Mouse (Mus musculus) myocyte (in vitro differentiated cells): ENCODE data around the gene Sobp. TPM values are rescaled to one million over a fixed set of nuclear protein-coding genes. Genes with fewer than 3 reads are reported as not detected.

Source experiments
- H3K27me3 ChIP-seq: one replicate; pipeline ENCODE4 v1.6.1; 2011; ENCODE audit not compliant: control insufficient read depth, insufficient read depth, insufficient read length
- H3K36me3 ChIP-seq: one replicate; pipeline ENCODE4 v1.6.1; 2011; ENCODE audit not compliant: control insufficient read depth, insufficient read depth
- H3K4me2 ChIP-seq: one replicate; pipeline ENCODE4 v1.6.1; 2011; ENCODE audit warnings: low read depth, control low read depth
- H3K4me3 ChIP-seq: one replicate; pipeline ENCODE4 v1.5.1; 2011; ENCODE audit warnings: mild to moderate bottlenecking, control low read depth, moderate library complexity
- H3K79me2 ChIP-seq: one replicate; pipeline ENCODE4 v1.6.1; 2011; ENCODE audit not compliant: control insufficient read depth, insufficient read depth
- H3ac ChIP-seq: one replicate; pipeline ENCODE4 v1.6.1; 2011; ENCODE audit not compliant: control insufficient read depth, insufficient read length
- CEBPB ChIP-seq: IDR thresholded peaks from 2 replicates; pipeline ENCODE4 v1.6.1; 2011; ENCODE audit warnings: mild to moderate bottlenecking, moderate library complexity; ENCODE audit not compliant: poor library complexity, insufficient read depth, severe bottlenecking
- E2F4 ChIP-seq: IDR thresholded peaks from one replicate; pipeline ENCODE4 v1.6.1; 2011; ENCODE audit warnings: mild to moderate bottlenecking, control low read depth, moderate library complexity; ENCODE audit not compliant: insufficient read depth
- MAX ChIP-seq: IDR thresholded peaks from one replicate; pipeline ENCODE4 v1.6.1; 2011; ENCODE audit warnings: low read depth, mild to moderate bottlenecking, control low read depth
- MYOD1 ChIP-seq, 3 experiments: IDR thresholded peaks; one replicate each; pipeline ENCODE4 v1.6.1; 2011; ENCODE audit warnings: control low read depth in 2 of 3, low read depth in 2 of 3, mild to moderate bottlenecking in 2 of 3, moderate library complexity in 1 of 3; ENCODE audit not compliant: insufficient read length in 2 of 3, control insufficient read depth in 1 of 3
- MYOG ChIP-seq, 3 experiments: IDR thresholded peaks; one replicate each; pipeline ENCODE4 v1.6.1; 2011; ENCODE audit warnings: control low read depth in 2 of 3, low read depth in 2 of 3, mild to moderate bottlenecking in 2 of 3; ENCODE audit not compliant: insufficient read length in 2 of 3, control insufficient read depth in 1 of 3, insufficient read depth in 1 of 3
- POLR2A ChIP-seq: IDR thresholded peaks from one replicate; pipeline ENCODE4 v1.6.1; 2011; ENCODE audit warnings: low read depth, mild to moderate bottlenecking, control low read depth, moderate library complexity; ENCODE audit not compliant: insufficient read length
- POLR2AphosphoS2 ChIP-seq: IDR thresholded peaks from one replicate; pipeline ENCODE4 v1.6.1; 2011; ENCODE audit warnings: low read depth, control low read depth; ENCODE audit not compliant: insufficient read length
- REST ChIP-seq: IDR thresholded peaks from one replicate; pipeline ENCODE4 v1.6.1; 2011; ENCODE audit warnings: mild to moderate bottlenecking, control low read depth, moderate library complexity; ENCODE audit not compliant: insufficient read depth, insufficient read length
- SRF ChIP-seq: IDR thresholded peaks from one replicate; pipeline ENCODE4 v1.6.1; 2011; ENCODE audit warnings: low read depth; ENCODE audit not compliant: control insufficient read depth, insufficient read length
- TCF12 ChIP-seq: IDR thresholded peaks from one replicate; pipeline ENCODE4 v1.6.1; 2011; ENCODE audit warnings: mild to moderate bottlenecking, control low read depth; ENCODE audit not compliant: poor library complexity, insufficient read depth, severe bottlenecking
- TCF3 ChIP-seq: IDR thresholded peaks from one replicate; pipeline ENCODE4 v1.6.1; 2011; ENCODE audit warnings: low read depth, control low read depth; ENCODE audit not compliant: insufficient read length
- USF1 ChIP-seq: IDR thresholded peaks from one replicate; pipeline ENCODE4 v1.6.1; 2011; ENCODE audit warnings: low read depth, mild to moderate bottlenecking, control low read depth, moderate library complexity
- polyA plus RNA-seq: library from polyadenylated mRNA; unstranded; fragments of >200 nt; fragmentation: generic; extraction: Trizol; gene quantifications from one replicate; pipeline ENCODE4 v1.2.1, GENCODE M21; 2012; ENCODE audit warnings: missing spikeins

Sobp gene
- polyA plus RNA-seq, 1 experiment: 3.2 TPM

DNA sequence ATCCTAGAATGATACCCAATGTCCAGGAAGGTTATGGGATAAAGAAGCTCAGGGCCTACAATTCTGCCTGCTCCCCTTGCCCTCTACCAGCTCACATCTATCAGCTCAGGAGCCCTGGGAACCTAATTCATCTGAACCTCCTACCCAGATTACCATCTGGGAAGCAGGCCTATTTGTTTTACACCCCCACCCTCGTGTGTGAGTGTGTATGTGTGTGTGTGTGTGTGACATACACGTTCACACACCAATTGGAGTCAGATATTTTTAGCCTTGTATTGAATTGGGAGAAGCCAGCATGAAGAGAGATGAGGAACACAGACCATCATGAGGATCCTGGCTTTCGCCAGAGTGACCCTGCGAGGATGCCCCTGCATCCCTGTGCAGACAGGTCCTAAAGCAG is 77.7 kb downstream of the Sobp start:
- Histone ChIP-seq H3K36me3 (no peaks in the 10 kb centered on the region), H3K79me2 (no peaks in the 10 kb centered on the region), H3K4me2 (no peak overlapping the region), H3K4me3 (no peak overlapping the region), H3ac (no peak overlapping the region), H3K27me3 (no peaks in the 10 kb centered on the region)
- TF ChIP-seq REST (no peak), POLR2AphosphoS2 (no peak), SRF (no peak), E2F4 (no peak), TCF3 (no peak), MAX (no peak), CEBPB (no peak), MYOG (IDR thresholded peaks at IDR 0.05; ENCODE audit: control insufficient read depth in 1 of 3, insufficient read depth in 1 of 3, insufficient read length in 2 of 3, low read depth in 2 of 3) (no peak), MYOD1 (IDR thresholded peaks at IDR 0.05; ENCODE audit: control insufficient read depth in 1 of 3, insufficient read length in 2 of 3, low read depth in 2 of 3) (no peak), USF1 (no peak), POLR2A (no peak), TCF12 (no peak)

DNA sequence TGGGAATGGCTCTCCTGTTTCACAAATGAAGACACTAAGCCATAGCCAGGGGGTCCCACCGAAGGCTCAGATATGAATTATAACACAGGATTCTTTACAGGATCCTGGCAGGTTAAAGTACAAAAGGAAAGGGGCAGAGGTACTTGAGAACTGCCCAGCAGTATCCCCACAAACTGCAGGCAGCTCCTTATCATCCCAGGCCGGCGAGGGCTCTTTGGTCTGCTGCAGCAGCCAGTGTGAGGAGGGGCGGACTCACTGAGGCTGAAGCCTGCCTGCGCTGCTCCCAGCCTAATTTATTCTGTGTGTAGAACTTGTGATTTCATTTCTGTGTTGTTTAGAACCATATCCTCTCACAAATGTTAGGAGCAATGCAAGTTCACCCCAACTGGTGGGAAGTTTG is 79.8 kb downstream of the Sobp start:
- Histone ChIP-seq H3K4me3 (no peak overlapping the region), H3K4me2 (no peak overlapping the region), H3K79me2 (no peaks in the 10 kb centered on the region), H3ac (no peak overlapping the region), H3K36me3 (no peaks in the 10 kb centered on the region), H3K27me3 (no peaks in the 10 kb centered on the region)
- TF ChIP-seq POLR2AphosphoS2: no peak
- no peak for TF ChIP-seq MYOG (IDR thresholded peaks at IDR 0.05; ENCODE audit: control insufficient read depth in 1 of 3, insufficient read depth in 1 of 3, insufficient read length in 2 of 3, low read depth in 2 of 3)
- no peak for TF ChIP-seq MAX
- no peak for TF ChIP-seq POLR2A
- no peak for TF ChIP-seq TCF3
- no peak for TF ChIP-seq MYOD1 (IDR thresholded peaks at IDR 0.05; ENCODE audit: control insufficient read depth in 1 of 3, insufficient read length in 2 of 3, low read depth in 2 of 3)
- TF ChIP-seq CEBPB: no peak
- TF ChIP-seq SRF: no peak
- no peak for TF ChIP-seq REST
- no peak for TF ChIP-seq E2F4
- TF ChIP-seq USF1: no peak

DNA sequence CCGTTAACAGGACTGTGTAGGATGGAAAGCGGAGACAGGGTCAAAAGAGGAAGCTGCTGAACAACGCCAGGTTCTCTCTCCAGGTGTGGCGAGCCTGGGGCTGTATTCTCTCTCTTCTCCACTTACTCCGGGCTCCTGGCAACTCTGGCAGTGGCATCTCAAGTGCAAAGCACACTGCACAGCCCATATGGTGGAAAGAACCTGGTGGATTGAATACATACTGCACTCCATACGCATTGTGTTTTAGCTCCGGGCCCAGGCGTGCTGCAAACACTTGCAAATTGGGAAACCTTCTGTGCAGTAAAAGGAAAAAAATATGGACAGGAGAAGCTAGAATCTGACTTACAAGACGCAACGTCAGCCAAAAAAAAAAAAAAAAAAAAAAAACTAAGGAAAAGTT is 80.9 kb downstream of the Sobp start:
- H3K79me2 ChIP-seq: no peaks in the 10 kb centered on the region
- TF ChIP-seq E2F4: no peak
- TF ChIP-seq MAX: no peak
- TF ChIP-seq TCF3: no peak
- no peak for TF ChIP-seq SRF
- TF ChIP-seq TCF12: no peak
- no peak for TF ChIP-seq CEBPB
- no peak for TF ChIP-seq MYOG (IDR thresholded peaks at IDR 0.05; ENCODE audit: control insufficient read depth in 1 of 3, insufficient read depth in 1 of 3, insufficient read length in 2 of 3, low read depth in 2 of 3)
- TF ChIP-seq USF1: no peak
- no peak for TF ChIP-seq POLR2AphosphoS2
- no peak for TF ChIP-seq MYOD1 (IDR thresholded peaks at IDR 0.05; ENCODE audit: control insufficient read depth in 1 of 3, insufficient read length in 2 of 3, low read depth in 2 of 3)
- TF ChIP-seq POLR2A: no peak
- no peak for TF ChIP-seq REST

DNA sequence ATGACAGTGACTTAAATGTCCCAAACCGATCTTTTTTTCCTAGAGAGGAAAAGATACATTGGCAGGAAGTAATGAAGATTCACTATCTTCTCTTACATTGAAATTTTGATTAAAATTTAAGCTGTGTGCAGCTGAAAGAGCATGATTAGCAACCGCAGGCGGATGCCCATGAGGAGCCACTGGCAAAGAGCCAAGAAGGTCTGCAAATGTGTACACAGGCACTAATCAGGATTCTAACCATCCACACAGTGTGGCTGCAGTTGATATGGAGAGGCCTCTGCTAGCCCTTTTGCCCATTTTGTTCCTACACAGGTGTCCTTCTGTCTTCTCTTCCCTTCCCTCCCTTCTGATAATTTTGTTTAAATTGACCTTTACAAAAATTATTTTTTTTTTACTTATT is 84.3 kb downstream of the Sobp start:
- Histone ChIP-seq H3K4me2 (no peak overlapping the region), H3K79me2 (no peaks in the 10 kb centered on the region), H3ac (no peak overlapping the region), H3K36me3 (no peaks in the 10 kb centered on the region), H3K27me3 (no peaks in the 10 kb centered on the region), H3K4me3 (no peak overlapping the region)
- TF ChIP-seq POLR2AphosphoS2: no peak
- no peak for TF ChIP-seq USF1
- no peak for TF ChIP-seq SRF
- TF ChIP-seq CEBPB: no peak

More for the DNA sequence above, 80.9 kb downstream of the Sobp start:
- no peak overlapping the region for H3K4me2 ChIP-seq
- no peaks in the 10 kb centered on the region for H3K27me3 ChIP-seq
- no peak overlapping the region for H3ac ChIP-seq
- no peak overlapping the region for H3K4me3 ChIP-seq
- no peaks in the 10 kb centered on the region for H3K36me3 ChIP-seq

DNA sequence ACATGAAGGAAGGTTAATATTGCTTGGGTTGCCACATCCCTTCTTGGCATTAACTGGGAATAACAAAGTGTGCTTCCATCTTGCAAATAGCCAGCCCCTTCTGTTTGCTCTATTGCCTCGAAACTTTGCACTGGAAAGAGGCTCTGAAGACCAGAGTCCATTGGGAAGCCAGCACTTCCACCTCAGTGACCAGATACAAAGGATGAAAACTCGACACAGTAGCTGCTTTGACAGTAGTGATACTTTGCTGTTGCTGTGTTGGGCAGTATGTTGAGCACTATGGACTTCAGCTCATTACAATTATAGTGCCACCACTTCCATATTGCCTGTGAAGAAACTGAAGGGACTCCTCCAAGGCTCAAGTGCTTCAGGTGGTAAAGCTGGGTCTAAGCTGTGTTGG is 86.9 kb downstream of the Sobp start:
- Histone ChIP-seq H3K36me3 (no peaks in the 10 kb centered on the region), H3ac (no peak overlapping the region), H3K4me2 (no peak overlapping the region), H3K4me3 (no peak overlapping the region), H3K79me2 (no peaks in the 10 kb centered on the region), H3K27me3 (no peaks in the 10 kb centered on the region)
- TF ChIP-seq TCF12: no peak
- no peak for TF ChIP-seq USF1
- TF ChIP-seq TCF3: no peak
- TF ChIP-seq SRF: no peak
